Mouse (Mus musculus) cerebellum, adult 9-10 months (tissue): ENCODE measurements at regions not wholly inside any gene's neighbourhood (a gene's known extent, or its start where the extent isn't known, plus 50 kb on each side); places are given as distances from the start of the nearest gene placed in this dataset.
"Not testable (repeated sequence)": the region's sequence is repeated elsewhere in the genome, so short reads cannot be mapped to it uniquely, and the experiment has no call there.

Experiments used
- DNase-seq: peaks from one replicate; pipeline ENCODE4 v3.0.0; 2022

GRCm38 (mm10) chr13:89375526-89376474 lies 163.8 kb upstream of the Hapln1 start:
- no peak for DNase-seq

- DNase-seq, result no peak
Measured at GRCm38 (mm10) chr13:89378365-89378764, 161.2 kb upstream of the Hapln1 start.

GRCm38 (mm10) chr13:89383619-89384190 lies 155.9 kb upstream of the Hapln1 start:
- DNase-seq, result not testable (repeated sequence)

GRCm38 (mm10) chr13:89384598-89385145 lies 154.9 kb upstream of the Hapln1 start:
- peak; percentile 12 for DNase-seq

GRCm38 (mm10) chr13:89387416-89387815 lies 152.2 kb upstream of the Hapln1 start:
- DNase-seq, result no peak

GRCm38 (mm10) chr13:89389149-89389548 lies 150.4 kb upstream of the Hapln1 start:
- no peak for DNase-seq

- DNase-seq, result no peak
Measured at GRCm38 (mm10) chr13:89394717-89395344, 144.8 kb upstream of the Hapln1 start.

GRCm38 (mm10) chr13:89395851-89396250 lies 143.7 kb upstream of the Hapln1 start:
- DNase-seq, result no peak

GRCm38 (mm10) chr13:89401084-89401671 lies 138.4 kb upstream of the Hapln1 start:
- DNase-seq, result no peak

- DNase-seq, result no peak
Measured at GRCm38 (mm10) chr13:89410504-89410903, 129.1 kb upstream of the Hapln1 start.

GRCm38 (mm10) chr13:89412768-89413487 lies 126.7 kb upstream of the Hapln1 start:
- DNase-seq, result no peak

GRCm38 (mm10) chr13:89418804-89419203 lies 120.8 kb upstream of the Hapln1 start:
- DNase-seq, result no peak

- DNase-seq, result no peak
Measured at GRCm38 (mm10) chr13:89421833-89422232, 117.8 kb upstream of the Hapln1 start.

GRCm38 (mm10) chr13:89423491-89423890 lies 116.1 kb upstream of the Hapln1 start:
- DNase-seq, result no peak

GRCm38 (mm10) chr13:89428272-89429071 lies 111.1 kb upstream of the Hapln1 start:
- no peak for DNase-seq

GRCm38 (mm10) chr13:89444847-89445246 lies 94.7 kb upstream of the Hapln1 start:
- DNase-seq, result no peak

GRCm38 (mm10) chr13:89453819-89454218 lies 85.8 kb upstream of the Hapln1 start:
- DNase-seq, result no peak

- no peak for DNase-seq
Measured at GRCm38 (mm10) chr13:89454249-89455018, 85.2 kb upstream of the Hapln1 start.

- no peak for DNase-seq
Measured at GRCm38 (mm10) chr13:89463746-89464145, 75.8 kb upstream of the Hapln1 start.
